Mouse (Mus musculus): ENCODE data around the gene Pcgf2.
"Not testable (repeated sequence)": the region's sequence is repeated elsewhere in the genome, so short reads cannot be mapped to it uniquely, and the experiment has no call there.

Gene Pcgf2

DNA sequence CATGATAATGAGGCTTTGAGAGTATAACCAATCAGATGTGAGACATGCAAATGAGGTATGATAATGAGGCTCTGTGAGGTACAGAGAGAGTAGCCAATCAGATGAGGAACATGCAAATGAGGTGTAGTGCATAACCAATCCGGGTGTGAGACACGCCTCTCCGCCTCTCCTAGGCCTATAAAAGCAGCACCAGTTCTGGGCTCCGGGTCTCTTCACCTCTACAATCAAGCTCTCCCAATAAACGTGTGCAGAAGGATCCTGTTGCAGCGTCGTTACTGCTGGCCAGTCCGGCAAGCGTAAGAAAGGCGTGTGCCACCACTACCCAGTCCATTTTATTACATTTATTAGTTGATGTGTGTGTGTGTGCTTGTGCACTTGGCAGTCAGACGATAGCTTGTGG, 46.9 kb downstream of the Pcgf2 start:
- not testable (repeated sequence) for DNase-seq (ENCODE audit: low read depth, low spot score)

- DNase-seq (ENCODE audit: low read depth, low spot score): peak; percentile 42
These were observed 50.0 kb downstream of the Pcgf2 start for GRCm38 (mm10) chr11:97650341-97650740.

GRCm38 (mm10) chr11:97648541-97648940, 51.8 kb downstream of the Pcgf2 start:
- DNase-seq (ENCODE audit: low read depth, low spot score): not testable (repeated sequence)

DNA sequence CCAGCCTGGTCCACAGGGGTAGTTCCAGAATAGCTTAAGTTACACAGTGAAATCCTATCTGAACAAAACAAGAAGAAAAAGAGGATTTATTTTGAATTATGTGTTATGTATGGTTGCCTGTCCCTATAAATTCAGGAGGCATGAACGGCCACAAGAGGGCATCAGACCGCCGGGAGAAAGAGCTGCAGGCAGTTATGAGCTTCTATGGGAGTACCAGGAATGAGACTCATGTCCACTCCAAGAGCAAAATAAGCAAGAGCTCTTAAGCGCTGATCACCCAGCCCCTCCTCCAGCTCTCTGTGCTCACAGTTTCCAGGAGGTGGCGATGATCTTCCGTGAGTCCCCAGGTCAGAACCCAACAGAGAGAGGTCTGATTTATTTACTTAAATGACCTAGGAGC, 55.5 kb downstream of the Pcgf2 start:
- DNase-seq (ENCODE audit: low read depth, low spot score): peak; percentile 84

DNA sequence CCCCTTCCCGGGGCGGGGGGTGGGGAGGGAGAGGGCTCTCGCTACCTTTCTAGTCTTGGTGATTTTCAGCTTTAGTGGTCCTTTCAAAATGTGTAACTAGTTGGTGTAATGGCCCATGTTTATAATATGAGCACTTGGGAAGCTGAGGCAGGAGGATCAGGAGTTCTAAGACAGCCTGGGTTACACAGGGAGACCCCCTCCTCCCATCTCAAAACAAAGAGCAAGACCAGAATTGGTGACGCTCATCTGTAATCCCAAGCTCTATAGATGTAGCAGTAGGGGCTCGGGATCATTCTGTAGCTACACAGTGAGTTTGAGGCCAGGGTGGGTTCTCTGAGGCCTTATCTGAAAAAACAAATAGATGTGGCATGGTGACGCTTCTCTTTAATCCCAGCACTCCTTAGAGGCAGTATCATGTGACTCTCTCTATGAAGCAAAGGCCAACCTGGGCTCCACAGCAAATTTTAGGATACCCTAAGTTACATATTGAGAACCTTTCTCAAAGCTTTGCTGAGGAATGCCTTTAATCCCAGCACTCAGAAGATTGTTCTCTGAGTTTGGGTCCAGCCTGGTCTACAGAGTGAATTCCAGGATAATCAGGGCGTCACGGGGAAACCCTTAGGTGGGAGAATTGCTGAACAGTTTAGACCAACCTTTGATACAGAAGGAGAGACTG, 56.8 kb downstream of the Pcgf2 start:
- DNase-seq (ENCODE audit: low read depth, low spot score): no peak

DNA sequence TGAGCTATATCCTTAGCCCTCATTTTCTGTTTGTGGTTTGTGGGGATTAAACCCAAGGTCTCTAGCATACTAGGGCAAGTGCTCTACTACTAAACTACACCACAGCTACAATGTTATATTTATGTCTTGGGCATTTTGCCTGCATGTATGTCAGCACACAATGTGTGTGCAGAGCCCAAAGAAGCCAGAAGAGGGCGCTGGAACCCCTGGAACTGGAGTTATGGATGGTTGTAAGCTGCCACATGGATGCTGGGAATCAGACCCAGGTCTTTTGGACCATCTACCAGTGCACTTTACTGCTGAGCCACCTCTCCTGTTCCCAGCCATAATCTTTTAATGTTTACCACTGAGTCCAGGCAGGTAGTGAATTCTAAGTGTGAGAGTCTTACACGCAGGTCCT, 57.6 kb downstream of the Pcgf2 start:
- no peak for DNase-seq (ENCODE audit: low read depth, low spot score)

GRCm38 (mm10) chr11:97641668-97642067, 58.6 kb downstream of the Pcgf2 start:
- DNase-seq (ENCODE audit: low read depth, low spot score): no peak
